Mouse (Mus musculus): Measurements from ENCODE around the gene Pou6f1. TPM values are rescaled to one million over a fixed set of nuclear protein-coding genes. Genes with fewer than 3 reads are reported as not detected.
"Not testable (repeated sequence)": the region's sequence is repeated elsewhere in the genome, so short reads cannot be mapped to it uniquely, and the experiment has no call there.

The Pou6f1 gene
- polyA plus RNA-seq, 1 experiment from 2014 or later, result 3.9 TPM

DNA sequence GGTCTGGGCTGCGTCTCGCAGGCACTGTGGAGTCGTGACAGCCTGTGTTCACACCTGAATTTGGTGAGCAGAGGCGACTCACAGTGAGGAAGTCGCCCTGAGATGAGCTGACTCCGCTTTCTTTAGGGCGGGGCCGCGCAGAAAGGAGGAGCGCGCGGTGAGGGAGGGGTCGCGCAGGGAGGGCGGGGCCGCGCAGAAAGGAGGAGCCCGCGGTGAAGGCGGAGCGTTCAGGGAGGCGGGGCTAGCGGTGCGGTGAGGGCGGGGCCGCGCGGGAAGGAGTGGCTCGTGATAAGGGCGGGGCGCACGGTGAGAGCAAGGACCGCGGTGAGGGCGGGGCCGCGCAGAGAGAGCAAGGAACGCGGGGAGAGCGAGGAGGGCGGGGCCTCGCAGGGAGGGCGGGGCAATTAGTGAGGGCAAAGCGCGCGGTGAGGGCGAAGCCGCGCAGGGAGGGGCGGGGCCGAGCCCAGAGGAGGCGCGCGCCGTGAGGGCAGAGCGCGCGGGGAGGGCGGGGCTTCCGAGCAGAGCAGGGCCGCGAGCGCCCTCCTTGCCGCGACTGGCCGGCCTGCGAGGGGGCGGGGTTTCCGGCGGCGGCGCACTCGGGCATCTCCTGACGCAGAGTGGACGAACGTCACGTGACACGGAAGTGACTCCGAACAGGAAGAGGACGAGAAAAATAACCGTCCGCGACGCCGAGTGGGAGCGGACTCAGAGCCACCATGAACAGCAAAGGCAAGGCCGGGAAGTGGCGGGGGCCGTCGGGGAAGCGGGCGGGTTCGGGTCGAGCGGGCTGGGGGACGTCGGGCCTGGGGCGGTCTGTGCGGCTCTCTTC lies 15.4 kb upstream of the Pou6f1 start, which contains the start of gene Dazap2:
TSS of gene Dazap2 (plus strand) at position 354 of the 829 bp plus-strand sequence.
- peak within 1 kb of the TSS; percentile 83 for H3K27ac ChIP-seq (replicated peaks; ENCODE audit: low read depth, low read length)
- under 1% methylated on average over 77 of the region's 99 CpGs for WGBS
- DNase-seq (ENCODE audit: low spot score), result peak; percentile 99

GRCm38 (mm10) chr15:100614218-100614995 lies 14.6 kb upstream of the Pou6f1 start:
- H3K36me3 ChIP-seq (ENCODE audit: control insufficient read depth, insufficient read depth, low read length), result peaks cover 3% of the 10 kb centered on the region; the same call in 1 of the 2 replicates
- no peaks in the 10 kb centered on the region; the same call in 1 of the 2 replicates for H3K27me3 ChIP-seq (ENCODE audit: control insufficient read depth, insufficient read depth, low read length)
- peak overlapping the region; percentile 70 for H3K4me3 ChIP-seq (ENCODE audit: low read depth, low read length)
- no peaks in the 10 kb centered on the region for H3K9me3 ChIP-seq (ENCODE audit: control insufficient read depth, low read length)
- DNase-seq (ENCODE audit: low spot score), result no peak
- peak overlapping the region; percentile 43 for H3K9ac ChIP-seq (ENCODE audit: low read length)
- WGBS, result 11% methylated on average over 43 of the region's 43 CpGs
- peaks cover 6% of the 10 kb centered on the region; the same call in 1 of the 2 replicates for H3K4me1 ChIP-seq (ENCODE audit: control insufficient read depth, insufficient read depth, low read length)
- no peak overlapping the region for H3K27ac ChIP-seq (replicated peaks; ENCODE audit: low read depth, low read length)
- H3K4me2 ChIP-seq (ENCODE audit: low read depth, severe bottlenecking), result peak overlapping the region; percentile 74
- peak; percentile 57 for ATAC-seq (ENCODE audit: insufficient number of reproducible peaks, low FRiP score, low TSS enrichment, low read depth)

More for the DNA sequence above, 15.4 kb upstream of the Pou6f1 start, which contains the start of gene Dazap2:
- peaks cover 3% of the 10 kb centered on the region; the same call in 1 of the 2 replicates for H3K36me3 ChIP-seq (ENCODE audit: control insufficient read depth, insufficient read depth, low read length)
- no peaks in the 10 kb centered on the region; the same call in 1 of the 2 replicates for H3K27me3 ChIP-seq (ENCODE audit: control insufficient read depth, insufficient read depth, low read length)
- peak within 1 kb of the TSS; percentile 70 for H3K4me3 ChIP-seq (ENCODE audit: low read depth, low read length)
- H3K4me1 ChIP-seq (ENCODE audit: control insufficient read depth, insufficient read depth, low read length), result peaks cover 6% of the 10 kb centered on the region; the same call in 1 of the 2 replicates
- H3K9ac ChIP-seq (ENCODE audit: low read length), result peak within 1 kb of the TSS; percentile 76
- peak; percentile 84 for ATAC-seq (ENCODE audit: insufficient number of reproducible peaks, low FRiP score, low TSS enrichment, low read depth)
- H3K9me3 ChIP-seq (ENCODE audit: control insufficient read depth, low read length), result no peaks in the 10 kb centered on the region
- H3K4me2 ChIP-seq (ENCODE audit: low read depth, severe bottlenecking), result peak within 1 kb of the TSS; percentile 80

GRCm38 (mm10) chr15:100613584-100613983 lies 13.8 kb upstream of the Pou6f1 start:
- ATAC-seq (ENCODE audit: insufficient number of reproducible peaks, low FRiP score, low TSS enrichment, low read depth) (no peak), DNase-seq (ENCODE audit: low spot score) (peak; percentile 85)
- Histone ChIP-seq H3K27ac (replicated peaks; ENCODE audit: low read depth, low read length) (no peak overlapping the region), H3K9ac (ENCODE audit: low read length) (no peak overlapping the region), H3K4me3 (ENCODE audit: low read depth, low read length) (no peak overlapping the region), H3K36me3 (ENCODE audit: control insufficient read depth, insufficient read depth, low read length) (no peaks in the 10 kb centered on the region; the same call in 1 of the 2 replicates), H3K4me1 (ENCODE audit: control insufficient read depth, insufficient read depth, low read length) (peaks cover 6% of the 10 kb centered on the region; the same call in 1 of the 2 replicates), H3K4me2 (ENCODE audit: low read depth, severe bottlenecking) (peak overlapping the region; percentile 27), H3K27me3 (ENCODE audit: control insufficient read depth, insufficient read depth, low read length) (no peaks in the 10 kb centered on the region; the same call in 1 of the 2 replicates), H3K9me3 (ENCODE audit: control insufficient read depth, low read length) (no peaks in the 10 kb centered on the region)
- WGBS, result 10% methylated on average over 16 of the region's 16 CpGs

GRCm38 (mm10) chr15:100612432-100612831 lies 12.6 kb upstream of the Pou6f1 start:
- 70% methylated on average over 2 of the region's 2 CpGs for WGBS
- DNase-seq (ENCODE audit: low spot score) (no peak), ATAC-seq (ENCODE audit: insufficient number of reproducible peaks, low FRiP score, low TSS enrichment, low read depth) (no peak)
- Histone ChIP-seq H3K9me3 (ENCODE audit: control insufficient read depth, low read length) (no peaks in the 10 kb centered on the region), H3K36me3 (ENCODE audit: control insufficient read depth, insufficient read depth, low read length) (no peaks in the 10 kb centered on the region), H3K27me3 (ENCODE audit: control insufficient read depth, insufficient read depth, low read length) (no peaks in the 10 kb centered on the region; the same call in 1 of the 2 replicates), H3K27ac (replicated peaks; ENCODE audit: low read depth, low read length) (no peak overlapping the region), H3K9ac (ENCODE audit: low read length) (no peak overlapping the region), H3K4me1 (ENCODE audit: control insufficient read depth, insufficient read depth, low read length) (peaks cover 6% of the 10 kb centered on the region; the same call in 1 of the 2 replicates), H3K4me3 (ENCODE audit: low read depth, low read length) (no peak overlapping the region), H3K4me2 (ENCODE audit: low read depth, severe bottlenecking) (no peak overlapping the region)

DNA sequence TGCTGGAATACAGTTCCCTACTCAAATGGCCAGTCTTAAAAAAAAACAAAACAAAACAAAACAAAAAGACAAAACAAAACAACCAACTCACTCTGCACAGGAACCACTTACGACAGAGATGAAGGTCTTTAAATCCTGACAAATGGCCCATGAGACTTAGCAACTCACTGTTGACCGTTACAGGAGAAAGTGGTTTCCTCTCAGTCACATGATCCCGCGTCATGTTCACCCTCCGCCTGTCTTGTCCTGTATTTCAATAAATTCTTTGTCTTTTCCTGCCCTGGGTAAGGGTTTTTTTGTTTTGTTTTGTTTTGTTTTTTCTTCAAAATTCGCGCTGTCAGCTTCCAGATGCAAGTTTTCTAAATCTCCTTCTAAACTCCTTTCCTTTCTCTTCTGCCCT lies 12.2 kb upstream of the Pou6f1 start:
- WGBS, result 79% methylated on average over 7 of the region's 7 CpGs
- peaks cover 5% of the 10 kb centered on the region; the same call in 1 of the 2 replicates for H3K4me1 ChIP-seq (ENCODE audit: control insufficient read depth, insufficient read depth, low read length)
- no peak overlapping the region for H3K27ac ChIP-seq (replicated peaks; ENCODE audit: low read depth, low read length)
- no peak for ATAC-seq (ENCODE audit: insufficient number of reproducible peaks, low FRiP score, low TSS enrichment, low read depth)
- no peak overlapping the region for H3K4me2 ChIP-seq (ENCODE audit: low read depth, severe bottlenecking)
- no peaks in the 10 kb centered on the region for H3K36me3 ChIP-seq (ENCODE audit: control insufficient read depth, insufficient read depth, low read length)
- no peaks in the 10 kb centered on the region; the same call in 1 of the 2 replicates for H3K27me3 ChIP-seq (ENCODE audit: control insufficient read depth, insufficient read depth, low read length)
- no peak for DNase-seq (ENCODE audit: low spot score)
- no peak overlapping the region for H3K4me3 ChIP-seq (ENCODE audit: low read depth, low read length)
- no peaks in the 10 kb centered on the region for H3K9me3 ChIP-seq (ENCODE audit: control insufficient read depth, low read length)
- no peak overlapping the region for H3K9ac ChIP-seq (ENCODE audit: low read length)

DNA sequence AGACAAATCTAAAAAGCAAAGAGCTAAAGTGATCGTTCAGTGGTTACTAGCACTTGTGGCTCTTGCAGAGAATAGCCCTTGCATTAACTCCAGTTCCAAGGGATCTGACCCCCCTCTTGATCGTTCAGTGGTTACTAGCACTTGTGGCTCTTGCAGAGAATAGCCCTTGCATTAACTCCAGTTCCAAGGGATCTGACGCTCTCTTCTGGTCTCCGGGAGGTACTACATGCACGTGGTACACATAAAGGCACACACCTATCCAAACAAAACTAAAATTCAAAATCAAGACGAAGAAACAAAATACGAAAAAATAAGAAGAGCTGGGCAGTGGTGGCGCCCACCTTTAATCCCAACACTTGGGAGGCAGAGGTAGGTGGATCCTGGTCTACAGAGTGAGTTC lies 6.9 kb upstream of the Pou6f1 start:
- H3K9ac ChIP-seq (ENCODE audit: low read length); H3K27ac ChIP-seq (replicated peaks; ENCODE audit: low read depth, low read length); H3K9me3 ChIP-seq (ENCODE audit: control insufficient read depth, low read length); H3K4me3 ChIP-seq (ENCODE audit: low read depth, low read length); H3K36me3 ChIP-seq (ENCODE audit: control insufficient read depth, insufficient read depth, low read length); H3K4me2 ChIP-seq (ENCODE audit: low read depth, severe bottlenecking); H3K4me1 ChIP-seq (ENCODE audit: control insufficient read depth, insufficient read depth, low read length); DNase-seq (ENCODE audit: low spot score); ATAC-seq (ENCODE audit: insufficient number of reproducible peaks, low FRiP score, low TSS enrichment, low read depth): not testable (repeated sequence)
- peaks cover 15% of the 10 kb centered on the region; the same call in 1 of the 2 replicates for H3K27me3 ChIP-seq (ENCODE audit: control insufficient read depth, insufficient read depth, low read length)
- WGBS, result 90% methylated on average over 8 of the region's 8 CpGs

DNA sequence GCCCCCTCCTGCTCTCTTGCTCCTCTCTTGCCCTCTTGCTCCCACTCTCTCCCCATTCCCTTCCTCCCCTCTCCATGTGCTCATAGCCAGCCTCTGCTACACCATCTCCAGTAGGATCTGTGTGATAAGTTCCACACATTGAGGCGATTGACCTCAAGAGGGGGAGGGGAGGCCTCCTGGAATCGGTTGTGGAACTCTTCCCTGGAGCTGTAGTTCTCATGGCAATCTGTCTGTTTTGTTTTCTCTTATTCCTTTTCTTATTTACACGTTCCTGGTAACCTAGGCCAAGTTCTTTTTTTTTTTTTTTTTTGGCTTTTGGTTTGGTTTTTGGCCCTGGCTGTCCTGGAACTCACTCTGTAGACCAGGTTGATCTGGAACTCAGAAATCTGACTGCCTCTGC lies 1.9 kb upstream of the Pou6f1 start:
- Histone ChIP-seq H3K4me2 (ENCODE audit: low read depth, severe bottlenecking) (no peak overlapping the region), H3K4me1 (ENCODE audit: control insufficient read depth, insufficient read depth, low read length) (0 out of 2 replicates have a peak, but pooled peaks cover 2% of the 10 kb centered on the region), H3K4me3 (ENCODE audit: low read depth, low read length) (no peak overlapping the region), H3K9me3 (ENCODE audit: control insufficient read depth, low read length) (no peaks in the 10 kb centered on the region), H3K36me3 (ENCODE audit: control insufficient read depth, insufficient read depth, low read length) (no peaks in the 10 kb centered on the region), H3K9ac (ENCODE audit: low read length) (no peak overlapping the region), H3K27me3 (ENCODE audit: control insufficient read depth, insufficient read depth, low read length) (peaks cover 40% of the 10 kb centered on the region), H3K27ac (replicated peaks; ENCODE audit: low read depth, low read length) (no peak overlapping the region)
- ATAC-seq (ENCODE audit: insufficient number of reproducible peaks, low FRiP score, low TSS enrichment, low read depth) (no peak), DNase-seq (ENCODE audit: low spot score) (no peak)
- whole genome bisulfite sequencing, result 40% methylated on average over 3 of the region's 3 CpGs

DNA sequence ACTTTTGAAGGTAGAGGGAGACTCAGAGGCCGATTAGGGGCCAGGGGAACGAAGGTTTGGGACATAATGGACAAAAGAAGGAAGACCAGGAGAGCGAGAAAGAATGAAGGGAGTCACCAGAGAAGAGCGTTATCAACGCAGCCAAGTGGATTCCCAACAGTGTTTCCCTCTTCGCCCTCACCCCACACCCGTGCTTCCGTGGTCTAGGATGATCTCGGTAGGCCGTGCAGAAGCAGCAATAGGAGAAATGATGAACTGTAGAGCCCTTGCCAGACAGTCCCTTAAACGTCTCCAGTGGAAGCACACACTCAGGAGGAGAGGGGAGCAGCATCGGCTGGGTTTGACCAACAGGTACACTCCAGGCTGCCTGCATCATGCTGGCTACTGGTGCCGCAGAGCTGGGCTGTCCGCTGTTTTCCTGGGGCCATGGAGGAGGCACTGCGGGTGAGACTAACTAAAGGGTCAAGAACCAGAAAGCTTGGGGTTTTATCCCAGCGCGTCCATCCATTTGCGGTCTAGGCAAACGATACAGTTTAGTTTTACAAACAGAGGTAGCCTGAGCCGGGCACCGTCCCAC lies 1.0 kb upstream of the Pou6f1 start:
- Histone ChIP-seq H3K9me3 (ENCODE audit: control insufficient read depth, low read length) (no peaks in the 10 kb centered on the region), H3K9ac (ENCODE audit: low read length) (no peak overlapping the region), H3K4me2 (ENCODE audit: low read depth, severe bottlenecking) (no peak overlapping the region; the same call in 1 of the 2 replicates), H3K27ac (replicated peaks; ENCODE audit: low read depth, low read length) (no peak overlapping the region), H3K4me3 (ENCODE audit: low read depth, low read length) (no peak overlapping the region), H3K27me3 (ENCODE audit: control insufficient read depth, insufficient read depth, low read length) (peaks cover 40% of the 10 kb centered on the region), H3K36me3 (ENCODE audit: control insufficient read depth, insufficient read depth, low read length) (no peaks in the 10 kb centered on the region), H3K4me1 (ENCODE audit: control insufficient read depth, insufficient read depth, low read length) (0 out of 2 replicates have a peak, but pooled peaks cover 2% of the 10 kb centered on the region)
- ATAC-seq (ENCODE audit: insufficient number of reproducible peaks, low FRiP score, low TSS enrichment, low read depth) (no peak), DNase-seq (ENCODE audit: low spot score) (peak; percentile 28)
- WGBS, result 12% methylated on average over 21 of the region's 21 CpGs
